Mouse (Mus musculus) heart, adult 9 months (tissue): Measurements from ENCODE around the gene Acsl1.
A peak's percentile ranks its signal among the peaks of the same experiment; 100 is the strongest.

Experiments used
- DNase-seq, 2 experiments: peaks; one replicate each; pipeline ENCODE4 v3.0.0; 2022; ENCODE audit warnings: low spot score in 2 of 2

Gene Acsl1

GRCm38 (mm10) chr8:46504196-46504595 lies 33.4 kb downstream of the Acsl1 start:
- DNase-seq = no peak

DNA sequence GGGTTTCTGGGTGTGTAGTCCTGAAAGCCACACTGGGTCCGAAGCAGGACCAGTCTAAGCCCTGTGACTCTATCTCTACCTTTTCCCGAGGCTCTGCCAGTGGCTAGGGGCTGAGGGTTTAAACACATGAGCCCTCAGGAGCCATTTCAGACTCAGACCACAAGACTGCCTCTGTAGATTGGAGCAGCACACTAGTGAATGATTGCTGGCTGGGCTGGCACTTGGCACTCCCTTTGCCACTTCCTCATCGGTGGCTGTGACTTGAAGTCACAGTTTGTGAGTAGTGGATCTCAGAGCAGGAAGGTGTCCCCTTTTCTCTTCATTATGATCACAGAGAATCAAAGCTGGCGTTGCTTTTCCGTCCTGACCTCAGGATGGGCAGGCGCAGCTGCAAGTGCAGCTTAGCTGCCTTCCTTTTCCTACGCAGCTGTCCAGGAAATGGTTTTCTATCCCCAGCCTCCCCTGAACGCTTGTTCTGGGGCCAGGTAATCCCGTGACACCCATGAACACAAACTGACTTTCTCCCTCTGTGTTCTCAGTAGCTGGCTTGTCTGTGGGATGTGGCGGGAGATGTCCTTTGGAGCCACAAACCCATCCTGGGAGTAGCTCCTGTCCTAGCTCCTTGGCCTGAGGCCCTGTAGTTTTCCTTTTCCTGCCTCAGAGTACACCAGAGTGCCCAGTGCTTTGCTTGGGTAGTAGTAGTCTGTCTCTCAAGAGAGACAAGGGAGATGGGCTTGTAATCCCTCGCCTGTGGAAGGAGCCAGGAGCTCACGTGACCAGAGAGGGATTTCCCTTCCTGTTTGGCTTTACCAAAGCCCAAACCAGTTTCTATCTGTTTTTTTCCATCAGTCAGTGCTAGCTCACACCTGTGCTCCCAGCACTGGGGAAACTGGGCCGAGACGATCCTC lies 37.9 kb downstream of the Acsl1 start:
- DNase-seq = no peak

GRCm38 (mm10) chr8:46509474-46509873 lies 38.6 kb downstream of the Acsl1 start:
- no peak for DNase-seq

GRCm38 (mm10) chr8:46511336-46511735 lies 40.5 kb downstream of the Acsl1 start:
- no peak for DNase-seq

GRCm38 (mm10) chr8:46512538-46512937 lies 41.7 kb downstream of the Acsl1 start:
- DNase-seq = no peak

DNA sequence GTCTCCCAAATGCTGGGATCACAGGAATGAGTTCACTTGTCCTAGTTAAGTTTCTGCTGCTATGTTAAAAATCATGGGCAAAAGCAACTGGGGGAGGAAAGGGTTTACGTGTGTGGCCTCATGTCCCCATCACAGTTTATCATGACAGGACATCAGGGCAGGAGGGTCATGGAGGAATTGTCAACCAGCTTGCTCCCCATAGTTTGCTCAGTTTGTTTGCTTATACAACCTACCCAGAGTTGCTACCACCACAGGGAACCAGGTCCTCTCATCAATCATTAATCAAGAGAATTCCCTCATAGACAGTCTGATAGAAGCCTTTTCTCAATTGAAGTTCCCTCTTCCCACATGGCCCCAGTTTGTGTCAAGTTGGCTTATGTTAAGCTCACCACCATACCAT lies 43.2 kb downstream of the Acsl1 start:
- no peak for DNase-seq

GRCm38 (mm10) chr8:46520667-46521066 lies 49.8 kb downstream of the Acsl1 start:
- DNase-seq = no peak

DNA sequence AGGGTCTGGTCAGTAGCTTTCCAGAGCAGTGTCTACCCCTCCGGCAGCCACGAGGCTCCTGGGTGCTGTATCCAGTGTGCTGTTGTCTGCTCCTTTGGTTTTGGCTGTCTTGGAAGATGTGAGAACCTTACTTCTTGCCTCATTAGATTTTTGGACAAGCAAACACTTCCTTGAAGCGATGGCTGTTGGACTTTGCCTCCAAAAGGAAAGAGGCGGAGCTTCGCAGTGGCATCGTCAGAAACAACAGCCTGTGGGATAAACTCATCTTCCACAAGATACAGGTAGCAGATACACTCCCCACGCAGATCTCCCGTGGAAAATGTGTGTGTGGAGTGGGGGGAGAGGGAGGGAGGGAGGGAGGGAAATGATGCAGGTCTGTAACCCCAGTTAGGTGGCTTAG lies 55.3 kb downstream of the Acsl1 start:
- DNase-seq = no peak

DNA sequence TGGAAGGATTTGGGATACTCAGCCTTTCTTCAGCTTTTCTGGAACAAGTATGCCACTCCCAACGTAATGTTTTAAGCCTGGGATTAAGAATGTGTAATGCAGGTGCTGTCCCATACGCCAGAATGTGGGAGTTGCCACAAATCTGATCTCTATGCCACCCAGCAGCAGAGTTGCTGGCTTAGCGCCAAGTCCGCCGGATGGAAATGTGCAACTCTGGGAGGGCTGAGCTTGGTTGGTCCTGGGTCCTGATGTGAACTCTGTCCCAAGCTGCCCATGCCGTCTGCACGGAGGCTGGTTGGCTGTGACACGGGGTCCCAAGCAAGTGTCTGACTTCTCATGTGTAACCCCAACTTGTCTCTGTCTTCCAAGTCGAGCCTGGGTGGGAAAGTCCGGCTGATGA lies 56.0 kb downstream of the Acsl1 start:
- no peak for DNase-seq

GRCm38 (mm10) chr8:46529508-46529907 lies 58.7 kb downstream of the Acsl1 start:
- DNase-seq = no peak

GRCm38 (mm10) chr8:46530541-46530940 lies 59.7 kb downstream of the Acsl1 start:
- DNase-seq = peak in 1 of 2 experiments; percentile 19

GRCm38 (mm10) chr8:46533926-46534325 lies 63.1 kb downstream of the Acsl1 start:
- DNase-seq = no peak

DNA sequence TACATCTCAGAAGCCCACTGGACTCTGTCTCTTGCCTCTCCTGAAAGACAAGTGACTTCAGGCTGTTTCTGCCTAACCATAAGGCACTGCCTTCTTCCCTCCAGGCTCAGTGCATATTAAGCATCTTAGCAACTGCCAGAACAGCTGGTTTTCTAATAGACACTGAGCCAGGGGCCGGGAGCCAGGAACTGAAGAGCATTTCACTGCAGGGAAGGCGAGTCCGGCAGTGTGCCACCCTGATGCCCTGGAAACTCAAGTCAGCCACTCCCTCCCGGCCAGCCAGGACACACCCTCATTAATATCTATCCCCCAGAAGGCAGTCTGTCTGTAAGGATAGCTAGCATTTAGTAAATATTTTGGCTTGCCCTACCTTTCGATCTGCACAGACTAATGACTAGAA lies 68.9 kb downstream of the Acsl1 start:
- peak; percentile 42 to 63 for DNase-seq

GRCm38 (mm10) chr8:46543191-46543590 lies 72.4 kb downstream of the Acsl1 start:
- no peak for DNase-seq

DNA sequence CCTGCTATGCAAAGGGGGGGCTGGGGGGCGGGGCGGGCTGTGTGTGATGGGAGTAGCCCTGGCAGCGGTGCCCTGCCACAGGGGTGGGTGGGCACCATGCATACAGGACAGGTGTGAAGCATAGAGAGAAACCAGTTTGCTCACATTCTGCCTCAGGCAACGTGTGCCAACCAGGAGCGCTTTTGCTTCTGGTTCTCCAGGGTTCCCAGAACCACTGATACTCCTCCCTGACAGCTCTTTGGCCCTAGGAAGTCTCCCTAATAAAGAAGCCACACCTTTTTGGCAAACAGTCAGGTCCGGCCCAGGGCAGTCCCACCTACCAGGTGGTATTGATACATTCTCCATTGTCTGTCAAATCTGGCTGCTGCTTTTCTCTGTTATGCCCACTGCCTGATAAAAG lies 72.8 kb downstream of the Acsl1 start:
- DNase-seq = no peak

DNA sequence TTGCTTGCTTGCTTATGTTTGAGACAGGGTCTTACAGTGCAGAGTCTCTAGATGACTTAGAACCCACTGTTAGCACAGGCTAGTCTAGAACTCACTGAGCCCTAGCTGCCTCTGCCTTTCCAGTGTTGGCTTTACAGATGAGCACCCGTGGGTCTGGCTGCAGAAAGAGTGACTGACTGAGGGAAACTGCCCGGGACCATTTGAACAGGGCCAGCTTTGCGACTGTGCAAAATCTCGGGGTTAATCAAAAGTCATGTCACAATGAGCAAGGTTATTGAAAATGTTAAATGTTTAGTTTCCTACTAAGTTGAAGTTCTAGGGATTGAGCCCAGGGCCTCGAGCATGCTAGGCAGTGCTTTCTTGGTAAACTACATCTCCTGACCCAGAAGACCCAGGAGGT lies 75.0 kb downstream of the Acsl1 start:
- DNase-seq = no peak

DNA sequence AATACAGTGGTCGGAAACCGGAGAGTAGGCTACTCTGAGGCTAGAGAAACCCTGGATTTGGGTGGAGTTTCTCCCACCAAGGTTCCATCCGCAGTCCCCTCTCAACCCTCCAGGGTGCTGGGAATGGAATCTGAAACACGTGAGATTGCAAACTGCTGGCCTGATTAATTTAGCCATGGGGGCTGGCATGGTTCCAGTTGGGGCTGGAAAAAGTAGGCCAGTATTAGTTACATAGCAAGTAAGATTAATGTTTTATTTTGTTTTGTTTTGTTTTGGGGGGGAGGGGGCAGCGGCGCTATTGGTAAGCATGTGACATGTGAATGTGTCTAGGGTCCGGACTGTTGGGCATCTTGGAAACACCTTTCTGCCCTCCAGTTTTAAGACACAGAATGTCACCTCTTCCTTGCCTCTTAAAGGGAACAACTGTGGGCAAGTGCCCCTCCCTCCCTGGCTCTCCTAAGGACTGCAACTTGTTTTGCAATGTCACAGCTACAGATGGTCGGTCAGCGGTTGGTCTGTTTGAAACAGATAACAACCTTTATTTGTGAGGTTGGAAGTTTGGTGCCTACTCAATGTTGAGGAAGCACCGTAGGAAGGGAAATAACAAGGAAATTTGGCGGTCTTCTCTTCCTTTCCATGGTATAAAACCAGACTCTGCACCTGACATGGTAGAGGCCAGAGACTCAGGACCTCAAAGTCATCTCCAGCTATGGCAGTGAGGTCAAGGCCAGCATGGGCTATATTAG lies 75.8 kb downstream of the Acsl1 start:
- DNase-seq = no peak

DNA sequence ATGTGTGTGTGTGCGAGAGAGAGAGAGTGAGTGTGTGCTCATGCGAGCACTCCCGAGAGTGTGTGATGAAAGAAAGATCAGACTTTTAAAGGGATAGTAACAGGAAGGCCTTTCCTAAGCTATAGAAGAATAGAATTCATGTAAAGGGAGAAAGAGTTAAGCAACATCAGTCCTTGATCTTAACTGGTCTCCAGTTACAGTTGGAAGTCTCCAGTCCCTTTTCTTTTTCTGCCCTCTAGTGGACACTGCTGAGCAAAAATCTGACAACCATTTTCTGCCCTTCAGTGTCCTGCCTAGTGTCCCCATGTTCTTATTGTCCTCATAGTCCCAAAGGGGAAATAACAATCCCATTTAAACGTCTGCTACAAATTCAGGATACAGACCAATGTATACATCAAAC lies 76.4 kb downstream of the Acsl1 start:
- peak; percentile 42 to 62 for DNase-seq

DNA sequence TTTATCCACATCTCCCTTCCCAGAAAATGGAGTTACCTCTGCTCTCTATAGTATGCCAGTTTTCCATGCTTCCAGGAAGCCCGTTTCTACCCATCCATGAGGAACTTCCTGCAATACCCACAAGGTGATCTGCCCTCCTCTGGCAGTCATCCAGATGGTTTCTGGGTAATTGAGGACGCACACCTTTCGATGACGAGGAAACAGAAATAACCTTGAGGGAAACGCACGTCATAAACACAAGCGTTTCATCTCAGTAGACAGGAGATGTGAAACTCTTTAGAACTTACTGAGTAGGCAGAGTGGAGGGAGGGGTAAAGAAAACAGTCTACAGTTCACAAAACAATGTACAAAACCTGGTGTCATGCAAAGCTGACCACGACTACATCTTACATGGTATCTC lies 79.2 kb downstream of the Acsl1 start:
- no peak for DNase-seq

- DNase-seq = peak in 1 of 2 experiments; percentile 27
Observed at GRCm38 (mm10) chr8:46551029-46551428, 80.2 kb downstream of the Acsl1 start.

GRCm38 (mm10) chr8:46551615-46552440 lies 81.0 kb downstream of the Acsl1 start, which contains the start of gene Cenpu:
Cenpu (plus strand) TSS chr8:46552028.
- DNase-seq = peak; percentile 98 to 100

DNA sequence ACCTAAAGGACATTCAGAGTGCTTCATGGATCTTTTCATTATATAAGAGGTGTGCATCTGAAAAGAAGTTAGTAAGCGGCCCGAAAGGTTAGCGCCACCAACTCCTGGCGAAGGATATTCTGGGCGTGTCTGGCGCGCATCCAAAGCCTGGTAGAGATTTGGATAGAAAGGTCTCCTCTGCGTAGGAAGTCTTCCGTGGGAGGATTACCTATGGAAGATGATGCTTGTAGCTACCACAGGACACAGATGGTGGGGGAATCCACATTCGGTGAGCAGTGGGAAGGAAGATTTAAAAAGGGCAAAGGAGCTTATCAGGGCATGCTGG lies 81.6 kb downstream of the Acsl1 start:
- no peak for DNase-seq
